Mouse (Mus musculus): ENCODE measurements around the gene Nrgn.
A peak's percentile ranks its signal among the peaks of the same experiment; 100 is the strongest.

Nrgn gene

GRCm38 (mm10) chr9:37552536-37553293 lies at the start of gene Nrgn:
Gene Nrgn, minus strand, starts transcription at chr9:37552904.
- peak; percentile 69 for ATAC-seq (ENCODE audit: low TSS enrichment)

GRCm38 (mm10) chr9:37600538-37601205 lies 48.0 kb upstream of the Nrgn start:
- ATAC-seq (ENCODE audit: low TSS enrichment), result no peak

GRCm38 (mm10) chr9:37598637-37599036 lies 45.9 kb upstream of the Nrgn start:
- no peak for ATAC-seq (ENCODE audit: low TSS enrichment)

- no peak for ATAC-seq (ENCODE audit: low TSS enrichment)
Observed at GRCm38 (mm10) chr9:37595570-37595969, 42.9 kb upstream of the Nrgn start.

GRCm38 (mm10) chr9:37593690-37594089 lies 41.0 kb upstream of the Nrgn start:
- peak; percentile 84 for ATAC-seq (ENCODE audit: low TSS enrichment)

GRCm38 (mm10) chr9:37592633-37593032 lies 39.9 kb upstream of the Nrgn start:
- no peak for ATAC-seq (ENCODE audit: low TSS enrichment)

- ATAC-seq (ENCODE audit: low TSS enrichment), result no peak
Observed at GRCm38 (mm10) chr9:37592025-37592424, 39.3 kb upstream of the Nrgn start.

- no peak for ATAC-seq (ENCODE audit: low TSS enrichment)
Observed at GRCm38 (mm10) chr9:37590381-37590780, 37.7 kb upstream of the Nrgn start.

- no peak for ATAC-seq (ENCODE audit: low TSS enrichment)
Observed at GRCm38 (mm10) chr9:37586718-37587117, 34.0 kb upstream of the Nrgn start.

- no peak for ATAC-seq (ENCODE audit: low TSS enrichment)
Observed at GRCm38 (mm10) chr9:37583594-37583993, 30.9 kb upstream of the Nrgn start.

- peak; percentile 78 for ATAC-seq (ENCODE audit: low TSS enrichment)
Observed at GRCm38 (mm10) chr9:37576436-37576930, 23.8 kb upstream of the Nrgn start.

- ATAC-seq (ENCODE audit: low TSS enrichment), result no peak
Observed at GRCm38 (mm10) chr9:37572204-37572876, 19.6 kb upstream of the Nrgn start.

- no peak for ATAC-seq (ENCODE audit: low TSS enrichment)
Observed at GRCm38 (mm10) chr9:37569231-37569835, 16.6 kb upstream of the Nrgn start.

- ATAC-seq (ENCODE audit: low TSS enrichment), result peak; percentile 2; the same call in 1 of the 2 replicates
Observed at GRCm38 (mm10) chr9:37568605-37569214, 16.0 kb upstream of the Nrgn start.

- ATAC-seq (ENCODE audit: low TSS enrichment), result peak; percentile 89
Observed at GRCm38 (mm10) chr9:37567892-37568604, 15.3 kb upstream of the Nrgn start.

- ATAC-seq (ENCODE audit: low TSS enrichment), result peak; percentile 56
Observed at GRCm38 (mm10) chr9:37567454-37567853, 14.8 kb upstream of the Nrgn start.

- no peak for ATAC-seq (ENCODE audit: low TSS enrichment)
Observed at GRCm38 (mm10) chr9:37567019-37567418, 14.3 kb upstream of the Nrgn start.

GRCm38 (mm10) chr9:37563805-37564204 lies 11.1 kb upstream of the Nrgn start:
- ATAC-seq (ENCODE audit: low TSS enrichment), result no peak

GRCm38 (mm10) chr9:37560617-37561016 lies 7.9 kb upstream of the Nrgn start:
- ATAC-seq (ENCODE audit: low TSS enrichment), result no peak

GRCm38 (mm10) chr9:37556366-37556765 lies 3.7 kb upstream of the Nrgn start:
- peak; percentile 7; the same call in 1 of the 2 replicates for ATAC-seq (ENCODE audit: low TSS enrichment)
